Mouse (Mus musculus) cerebellum, adult 11 months (tissue): Measurements from ENCODE around the gene Cib1.

Experiments used
- DNase-seq: peaks from one replicate; pipeline ENCODE4 v3.0.0; 2022

Cib1 gene

GRCm38 (mm10) chr7:80231971-80232488, 583 bp downstream of the Cib1 start:
- DNase-seq = no peak

- no peak for DNase-seq
Measured at GRCm38 (mm10) chr7:80230196-80230595, 2.4 kb downstream of the Cib1 start.

- no peak for DNase-seq
Measured at GRCm38 (mm10) chr7:80227065-80227464, 5.5 kb downstream of the Cib1 start.

DNA sequence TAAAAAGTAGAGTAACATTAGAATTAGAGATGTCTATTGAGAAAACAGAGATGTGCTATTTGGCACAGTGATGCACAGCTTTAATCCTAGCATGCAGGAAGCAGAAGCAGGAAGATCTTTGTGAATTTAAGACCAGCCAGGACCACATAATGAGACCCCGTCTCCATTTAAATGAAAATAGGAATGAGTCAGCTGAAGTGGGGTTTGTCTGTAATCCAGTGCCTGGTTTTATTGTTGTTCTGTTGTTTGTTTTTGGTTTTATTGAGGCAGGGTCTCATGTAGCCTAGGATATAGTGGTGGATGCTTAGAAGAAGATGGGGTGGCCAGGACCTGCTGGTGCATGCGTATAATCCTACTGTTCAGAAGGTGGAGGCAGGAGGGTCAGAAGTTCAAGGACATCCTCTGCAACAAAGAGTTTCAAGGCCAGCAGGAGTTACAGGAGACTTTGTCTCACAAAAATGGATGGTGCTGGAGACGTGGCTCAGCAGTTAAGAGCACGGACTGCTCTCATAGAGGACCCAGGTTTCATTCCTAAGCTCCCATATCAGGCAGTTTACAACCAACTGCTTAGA, 11.3 kb downstream of the Cib1 start:
- no peak for DNase-seq

DNA sequence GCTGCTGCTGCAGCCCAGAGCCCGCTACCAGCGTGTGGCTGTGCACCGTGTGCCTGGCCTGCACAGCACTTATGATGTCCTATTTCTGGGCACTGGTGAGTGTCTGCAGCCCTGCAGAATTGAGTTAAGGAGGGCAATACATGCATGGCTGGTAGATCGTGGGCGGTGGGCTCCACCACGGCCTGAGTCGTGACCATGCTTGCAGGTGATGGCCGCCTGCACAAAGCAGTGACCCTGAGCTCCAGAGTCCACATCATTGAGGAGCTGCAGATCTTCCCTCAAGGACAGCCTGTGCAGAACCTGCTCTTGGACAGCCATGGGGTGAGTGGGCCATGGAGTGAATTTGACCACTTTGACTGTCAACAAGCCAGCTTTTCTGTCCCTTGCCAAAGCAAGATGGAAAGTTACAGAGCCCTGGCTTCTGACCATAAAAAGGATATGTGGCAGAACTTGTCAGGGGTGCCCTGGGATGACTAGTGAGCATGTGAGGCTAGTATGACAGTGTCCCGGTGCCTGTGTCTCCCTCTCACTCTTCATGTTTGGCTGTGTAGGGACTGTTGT, 12.3 kb downstream of the Cib1 start:
- DNase-seq = no peak

GRCm38 (mm10) chr7:80218666-80219065, 13.9 kb downstream of the Cib1 start:
- no peak for DNase-seq

GRCm38 (mm10) chr7:80216566-80216965, 16.0 kb downstream of the Cib1 start:
- DNase-seq = no peak

GRCm38 (mm10) chr7:80215398-80215797, 17.2 kb downstream of the Cib1 start:
- peak; percentile 72 for DNase-seq

- DNase-seq = no peak
Measured at GRCm38 (mm10) chr7:80214459-80214858, 18.2 kb downstream of the Cib1 start.

DNA sequence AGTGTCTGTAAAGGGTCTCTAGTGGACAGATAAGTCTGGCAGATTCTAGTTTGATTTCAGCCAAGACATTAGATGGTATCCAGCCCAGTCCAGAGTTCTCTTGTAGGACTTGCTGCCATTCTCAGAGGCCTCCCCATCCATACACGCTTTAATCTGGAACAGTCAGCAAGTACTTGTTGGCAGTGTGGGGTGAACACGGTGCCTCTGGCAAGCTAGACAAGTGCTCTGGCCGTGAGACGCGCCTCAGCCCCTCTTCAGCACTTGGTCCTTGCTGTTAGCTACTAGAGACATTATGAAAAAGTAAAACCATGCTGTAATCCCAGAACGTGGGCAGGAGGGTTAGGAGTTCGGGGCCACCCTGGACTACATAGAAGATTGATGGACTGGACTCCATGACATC, 19.0 kb downstream of the Cib1 start:
- no peak for DNase-seq

- no peak for DNase-seq
Measured at GRCm38 (mm10) chr7:80210982-80211381, 21.6 kb downstream of the Cib1 start.

- no peak for DNase-seq
Measured at GRCm38 (mm10) chr7:80209669-80210068, 22.9 kb downstream of the Cib1 start.

DNA sequence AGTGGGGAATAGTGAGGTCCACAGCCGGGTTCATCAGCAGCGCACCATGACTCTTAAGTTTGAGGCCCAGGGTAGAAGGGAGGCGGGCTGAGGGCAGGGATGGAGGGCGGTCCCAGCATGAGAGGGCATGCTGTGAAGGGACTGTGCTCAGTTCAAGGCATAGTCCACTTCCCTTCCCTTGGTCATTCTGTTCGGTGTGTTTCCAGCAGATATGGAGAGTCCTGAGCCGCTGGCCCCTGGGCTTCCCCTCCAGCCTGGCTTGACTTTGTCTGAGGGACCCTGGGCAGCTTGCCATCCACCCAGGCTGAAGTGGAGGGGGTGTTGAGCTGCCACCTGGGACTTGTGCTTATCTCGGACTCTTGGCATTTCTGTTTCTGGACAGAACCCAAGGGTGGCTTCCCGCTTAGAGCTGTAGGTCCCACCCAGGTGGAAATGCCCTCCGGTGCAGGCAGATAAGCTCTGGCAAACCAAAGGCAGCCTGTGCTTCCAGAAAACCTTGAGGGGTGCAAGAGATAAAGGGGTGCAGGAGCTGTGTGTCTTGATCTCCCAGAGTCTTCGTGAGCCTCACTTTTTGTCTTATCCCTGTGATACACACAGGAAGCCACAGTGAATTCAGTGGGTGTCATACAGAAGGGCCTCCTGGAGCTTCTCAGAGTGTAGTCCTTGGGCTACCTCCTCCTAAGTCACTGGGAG, 23.7 kb downstream of the Cib1 start:
- DNase-seq = no peak

DNA sequence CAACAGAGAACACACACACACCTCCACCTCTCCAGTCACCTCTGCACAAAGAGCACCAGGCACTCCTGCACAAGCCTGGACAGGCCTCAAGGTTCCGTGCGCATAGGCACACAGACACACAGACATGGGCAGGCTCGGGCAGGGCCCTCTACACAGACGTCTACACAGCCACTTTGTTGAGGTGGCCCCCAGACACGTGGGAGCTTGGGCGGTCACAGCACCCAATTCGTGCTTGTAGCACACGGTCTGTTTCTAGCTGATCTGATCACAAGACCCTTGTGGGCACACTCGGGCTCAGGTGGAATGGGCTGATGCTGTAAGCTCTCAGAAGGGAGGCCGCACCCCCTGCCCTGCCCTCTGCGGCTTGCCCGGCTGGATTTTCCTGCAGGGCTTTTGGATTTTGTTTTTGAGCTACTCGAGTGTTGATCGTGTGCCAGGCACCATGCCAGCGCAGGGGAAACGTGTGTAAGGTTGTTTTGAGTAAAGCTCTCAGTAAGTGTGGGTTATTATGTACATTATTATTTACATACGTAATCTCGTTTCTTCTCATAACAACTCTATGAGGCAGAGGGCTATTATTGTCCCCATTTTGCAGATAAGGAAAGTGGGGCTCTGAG, 24.5 kb downstream of the Cib1 start:
- no peak for DNase-seq

DNA sequence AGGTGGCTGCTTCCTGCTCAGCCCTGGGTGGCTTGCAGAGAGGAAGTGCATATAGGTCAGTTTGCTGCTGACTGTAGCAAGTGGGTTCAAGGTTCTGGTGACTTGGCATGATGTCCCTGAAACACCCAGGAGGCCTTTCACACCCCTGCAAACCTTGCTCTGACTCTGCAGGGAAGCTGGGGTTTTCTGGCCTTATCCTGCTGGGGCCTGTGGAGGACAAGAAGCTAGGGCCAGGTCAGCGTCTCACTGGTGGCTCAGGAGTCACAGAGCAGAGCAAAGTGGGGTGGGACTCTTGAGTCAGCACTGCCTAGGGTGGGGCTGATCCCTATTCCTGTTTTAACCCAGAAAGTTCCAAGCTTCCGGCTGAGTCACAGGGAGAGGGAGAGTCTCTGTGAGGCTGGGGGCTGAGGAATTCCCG, 25.3 kb downstream of the Cib1 start:
- DNase-seq = no peak

GRCm38 (mm10) chr7:80205705-80206589, 26.7 kb downstream of the Cib1 start:
- DNase-seq = no peak

DNA sequence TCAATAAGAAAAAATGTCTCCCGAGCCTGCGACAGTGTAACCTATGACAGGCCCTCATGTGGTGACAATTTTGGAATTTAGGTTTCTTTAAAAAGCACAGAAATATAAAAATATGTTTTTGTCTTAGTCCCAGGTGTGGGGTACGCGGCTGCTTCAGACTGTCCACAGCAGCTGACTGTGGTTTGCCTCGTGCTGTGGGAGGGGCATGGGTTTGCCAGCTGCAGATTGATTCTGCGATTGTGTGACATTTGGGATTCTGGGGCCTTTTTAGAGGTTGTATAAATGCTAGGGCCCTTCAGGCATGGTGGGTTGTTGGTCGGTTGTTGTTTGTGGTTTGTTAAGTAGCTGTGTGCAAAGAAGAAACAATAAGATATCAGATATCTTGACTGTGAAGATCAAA, 27.7 kb downstream of the Cib1 start:
- no peak for DNase-seq

DNA sequence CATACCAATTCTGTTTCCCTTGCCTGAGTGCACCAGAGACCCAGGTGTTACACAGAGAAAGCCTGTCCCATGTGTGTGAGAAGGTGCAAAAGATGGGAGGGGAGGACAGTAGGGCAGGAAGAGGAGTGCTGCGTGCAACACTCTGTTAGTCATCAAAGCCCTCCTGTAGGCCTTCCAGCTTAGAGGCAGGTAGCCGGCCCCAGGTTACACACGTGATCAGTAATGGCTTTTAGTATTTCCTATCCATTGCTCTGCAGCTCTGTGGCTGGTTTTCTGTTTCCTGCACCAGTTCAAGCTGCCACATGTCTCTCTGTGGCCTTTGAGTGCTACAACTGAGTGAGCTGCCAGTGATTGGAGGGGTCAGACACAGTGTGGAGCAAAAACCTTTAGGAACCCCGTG, 28.3 kb downstream of the Cib1 start:
- DNase-seq = no peak

DNA sequence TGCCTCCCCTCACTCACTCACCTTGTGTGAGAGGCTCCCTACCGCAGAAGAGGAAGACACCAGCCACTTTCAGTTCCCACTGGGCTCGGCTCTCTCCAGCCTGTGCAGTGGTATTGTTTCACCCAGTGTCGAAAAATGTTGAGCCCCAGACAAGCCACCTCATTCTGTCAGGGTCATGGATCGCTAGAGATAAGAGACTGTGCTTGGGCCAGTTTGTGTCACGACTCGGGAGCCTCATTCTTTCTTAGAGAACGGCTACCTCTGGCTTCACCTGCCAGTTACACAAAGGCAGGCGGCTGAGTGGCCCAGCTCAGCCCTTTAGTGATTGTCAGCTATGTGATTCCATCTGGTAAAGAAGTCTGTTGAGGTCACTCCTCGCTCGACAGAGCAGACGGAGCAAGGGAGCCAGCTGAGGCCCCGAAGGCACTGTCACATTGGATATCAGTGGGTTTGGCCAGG, 28.9 kb downstream of the Cib1 start:
- DNase-seq = no peak

DNA sequence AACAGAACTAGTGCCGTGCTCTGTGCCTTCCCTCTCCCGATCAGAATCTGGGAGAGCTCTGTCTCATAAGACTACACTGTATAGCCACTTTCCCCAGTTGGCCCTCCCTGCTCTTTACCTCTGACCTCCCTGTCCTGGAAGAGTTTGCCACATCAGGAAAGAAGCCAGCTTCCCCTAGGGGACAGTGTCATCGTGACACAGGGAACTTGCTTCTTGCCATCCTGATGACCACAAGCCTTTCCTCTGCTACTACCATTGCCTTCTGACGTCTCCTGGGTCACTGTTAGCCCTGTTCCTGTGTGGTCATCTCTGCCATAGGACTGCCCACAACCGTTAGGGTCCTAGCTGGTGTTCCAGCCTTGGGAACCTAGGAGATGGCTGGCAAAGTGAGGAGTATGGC, 29.7 kb downstream of the Cib1 start:
- no peak for DNase-seq

DNA sequence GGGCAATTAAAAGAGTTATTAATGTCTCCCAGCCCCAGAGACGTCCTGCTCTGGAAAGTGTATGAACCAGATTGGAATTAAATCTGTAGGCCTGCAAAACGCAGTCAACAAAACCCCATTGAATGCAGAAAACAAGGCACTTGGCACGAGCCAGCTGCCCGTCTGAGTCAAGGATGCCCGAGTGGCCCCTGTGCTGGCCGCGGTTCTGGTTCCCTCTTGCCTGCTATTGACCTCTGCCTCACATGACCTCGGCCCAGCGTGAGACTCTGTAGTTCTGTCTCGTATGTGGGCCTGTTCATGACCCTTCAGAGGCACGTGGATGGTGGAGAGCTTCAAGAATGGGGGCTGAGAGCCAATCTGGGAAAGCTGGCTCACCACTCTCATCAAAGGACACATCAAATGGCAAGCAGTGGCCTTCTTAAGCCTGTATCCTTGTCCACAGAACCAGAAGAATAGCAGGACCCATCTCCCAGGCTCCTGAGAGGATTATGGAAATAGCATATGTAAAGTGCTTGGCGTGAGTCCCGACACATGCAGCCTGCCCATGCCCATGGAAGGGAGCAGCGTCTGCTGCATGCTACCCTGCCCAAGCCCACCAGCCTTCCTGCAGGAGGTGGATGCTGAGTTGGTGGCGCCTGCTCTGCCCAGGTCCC, 30.6 kb downstream of the Cib1 start:
- DNase-seq = no peak

DNA sequence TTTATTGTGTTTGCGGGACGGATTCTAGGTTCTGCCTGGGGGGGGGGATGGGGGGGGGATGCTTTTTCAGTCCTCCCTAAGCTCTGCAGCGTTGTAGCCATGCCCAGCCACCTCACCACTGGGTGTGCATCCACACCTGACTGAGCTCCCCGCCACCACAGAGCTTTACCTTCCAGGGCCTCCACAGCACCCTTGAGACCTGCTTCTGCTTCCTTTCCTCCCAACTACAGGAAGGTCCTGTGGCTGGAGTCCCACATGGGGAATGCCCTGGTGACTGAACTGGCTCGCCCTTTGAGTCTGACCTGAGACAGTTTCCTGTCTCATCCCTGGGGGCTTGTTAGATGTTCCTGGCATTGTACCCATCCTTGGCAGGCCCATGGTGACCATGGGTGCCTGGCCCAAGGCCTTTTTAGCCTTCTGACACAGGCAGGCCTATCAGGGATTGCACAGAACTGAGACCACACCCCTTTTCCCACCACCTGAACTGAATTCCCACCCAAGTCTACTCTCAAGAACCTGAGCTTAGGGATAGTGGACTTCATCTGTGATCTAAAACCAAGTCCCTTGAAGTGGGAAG, 31.6 kb downstream of the Cib1 start:
- no peak for DNase-seq
